Mouse (Mus musculus) liver (tissue): Measurements from ENCODE around the gene Ttc27.

Experiments
- DNase-seq: peaks from one replicate; pipeline ENCODE4 v3.0.0-alpha.2; 2020; ENCODE audit warnings: mixed read lengths

Ttc27 gene

GRCm38 (mm10) chr17:74888836-74889534, 171.5 kb downstream of the Ttc27 start:
- DNase-seq: no peak

GRCm38 (mm10) chr17:74889535-74890117, 172.1 kb downstream of the Ttc27 start:
- no peak for DNase-seq

GRCm38 (mm10) chr17:74902453-74902852, 184.9 kb downstream of the Ttc27 start:
- DNase-seq: no peak

GRCm38 (mm10) chr17:74903411-74904331, 186.1 kb downstream of the Ttc27 start:
- no peak for DNase-seq

GRCm38 (mm10) chr17:74904332-74904687, 186.8 kb downstream of the Ttc27 start:
- no peak for DNase-seq

- DNase-seq: no peak
Measured at GRCm38 (mm10) chr17:74904956-74905355, 187.4 kb downstream of the Ttc27 start.

- no peak for DNase-seq
Measured at GRCm38 (mm10) chr17:74912995-74913394, 195.5 kb downstream of the Ttc27 start.
